Mouse (Mus musculus) WW6 (cell line): ENCODE results near the gene Acadvl.
A peak's percentile ranks its signal among the peaks of the same experiment; 100 is the strongest.

Experiments
- DNase-seq: peaks from one replicate; pipeline ENCODE4 v3.0.0-alpha.2; 2013; ENCODE audit warnings: low read depth, low spot score

Gene Acadvl

GRCm38 (mm10) chr11:70001865-70002264 lies 13.3 kb downstream of the Acadvl start:
- peak; percentile 52 for DNase-seq

- DNase-seq = no peak
Observed at GRCm38 (mm10) chr11:70001159-70001558, 14.1 kb downstream of the Acadvl start.

- DNase-seq = peak; percentile 98
Observed at GRCm38 (mm10) chr11:70000396-70000898, 14.8 kb downstream of the Acadvl start, which contains the start of gene Dvl2. Gene Dvl2 (plus strand): TSS chr11:70000595.

GRCm38 (mm10) chr11:69999666-70000065 lies 15.5 kb downstream of the Acadvl start:
- DNase-seq = no peak

- no peak for DNase-seq
Observed at GRCm38 (mm10) chr11:69998567-69999491, 16.4 kb downstream of the Acadvl start.

- DNase-seq = peak; percentile 81
Observed at GRCm38 (mm10) chr11:69997070-69997509, 18.1 kb downstream of the Acadvl start.

- DNase-seq = no peak
Observed at GRCm38 (mm10) chr11:69996161-69997061, 18.8 kb downstream of the Acadvl start.

- DNase-seq = peak; percentile 99
Observed at GRCm38 (mm10) chr11:69995391-69995960, 19.7 kb downstream of the Acadvl start, which contains the start of gene Phf23. Gene Phf23 (plus strand): TSS chr11:69995777.

- DNase-seq = no peak
Observed at GRCm38 (mm10) chr11:69994401-69995090, 20.7 kb downstream of the Acadvl start.

GRCm38 (mm10) chr11:69992932-69993331 lies 22.3 kb downstream of the Acadvl start:
- no peak for DNase-seq

- DNase-seq = no peak
Observed at GRCm38 (mm10) chr11:69992396-69992795, 22.8 kb downstream of the Acadvl start.

GRCm38 (mm10) chr11:69991711-69992110 lies 23.5 kb downstream of the Acadvl start:
- no peak for DNase-seq

- DNase-seq = peak; percentile 93
Observed at GRCm38 (mm10) chr11:69990850-69991691, 24.1 kb downstream of the Acadvl start, which contains the start of gene Gabarap. Gene Gabarap (plus strand): TSS chr11:69991143.

GRCm38 (mm10) chr11:69989949-69990348 lies 25.3 kb downstream of the Acadvl start:
- no peak for DNase-seq

- no peak for DNase-seq
Observed at GRCm38 (mm10) chr11:69984431-69984830, 30.8 kb downstream of the Acadvl start.

- DNase-seq = no peak
Observed at GRCm38 (mm10) chr11:69983377-69983776, 31.8 kb downstream of the Acadvl start.

- DNase-seq = no peak
Observed at GRCm38 (mm10) chr11:69982877-69983276, 32.3 kb downstream of the Acadvl start.

GRCm38 (mm10) chr11:69982225-69982624 lies 33.0 kb downstream of the Acadvl start, which contains the start of gene Elp5:
Gene Elp5 (minus strand): TSS chr11:69982517.
- no peak for DNase-seq

GRCm38 (mm10) chr11:69981141-69981762 lies 34.0 kb downstream of the Acadvl start, which contains the start of gene Ctdnep1:
Gene Ctdnep1 (plus strand): TSS chr11:69981156.
- DNase-seq = no peak
